Mouse (Mus musculus) adipose tissue, adult 10 weeks (tissue): ENCODE results near the gene Sptb. TPM values are rescaled to one million over a fixed set of nuclear protein-coding genes. Genes with fewer than 3 reads are reported as not detected.

Experiments
- polyA plus RNA-seq: library from polyadenylated mRNA; stranded (reverse); fragments of 350-450 nt; fragmentation: Illumina TruSeq; extraction: RNeasy Lipid Tissue Mini Kit (QIAGEN cat#74804); gene quantifications from one replicate; pipeline ENCODE4 v1.2.3, GENCODE M21; 2014; ENCODE audit warnings: low read depth, low replicate concordance

Sptb gene
- 4.2 TPM for polyA plus RNA-seq

DNA sequence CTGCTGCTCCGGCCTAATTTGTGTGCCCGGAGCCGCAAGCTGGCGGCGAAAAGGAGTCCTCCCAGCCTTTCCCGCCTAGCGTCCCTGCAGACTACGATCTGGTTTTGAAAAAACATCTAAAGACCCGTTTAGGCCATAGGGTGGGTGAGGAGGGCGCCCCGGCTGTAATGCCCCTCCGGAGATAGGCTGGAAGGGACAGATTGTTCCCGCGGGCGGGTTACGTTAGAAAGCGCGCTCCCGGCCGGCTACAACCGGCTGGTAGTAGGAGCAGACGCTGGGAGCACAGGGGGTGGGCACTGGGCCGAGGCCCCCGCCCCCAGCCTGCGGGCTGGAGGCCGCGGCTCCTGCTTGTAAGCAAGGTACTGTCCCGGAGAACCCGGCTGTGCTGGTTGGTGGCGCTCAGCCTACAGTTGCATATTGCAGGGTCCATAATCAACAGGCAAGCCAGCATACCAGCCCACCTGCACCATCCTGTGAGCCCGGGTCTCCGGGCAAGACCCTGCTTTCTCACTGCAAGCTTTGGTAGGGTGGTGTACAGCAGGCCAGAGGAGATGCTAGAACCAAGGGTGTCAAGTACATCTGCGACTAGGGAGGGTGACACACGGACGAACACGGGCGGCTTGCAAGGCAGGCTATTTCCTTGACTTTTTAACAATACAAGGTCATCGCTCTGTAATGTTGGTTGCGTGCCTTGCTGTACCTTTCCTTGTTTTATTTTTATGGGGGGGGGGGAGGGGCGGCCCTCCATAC, at the start of gene Sptb:
Gene Sptb, minus strand, starts transcription at position 197 of the 750 bp plus-strand sequence.

DNA sequence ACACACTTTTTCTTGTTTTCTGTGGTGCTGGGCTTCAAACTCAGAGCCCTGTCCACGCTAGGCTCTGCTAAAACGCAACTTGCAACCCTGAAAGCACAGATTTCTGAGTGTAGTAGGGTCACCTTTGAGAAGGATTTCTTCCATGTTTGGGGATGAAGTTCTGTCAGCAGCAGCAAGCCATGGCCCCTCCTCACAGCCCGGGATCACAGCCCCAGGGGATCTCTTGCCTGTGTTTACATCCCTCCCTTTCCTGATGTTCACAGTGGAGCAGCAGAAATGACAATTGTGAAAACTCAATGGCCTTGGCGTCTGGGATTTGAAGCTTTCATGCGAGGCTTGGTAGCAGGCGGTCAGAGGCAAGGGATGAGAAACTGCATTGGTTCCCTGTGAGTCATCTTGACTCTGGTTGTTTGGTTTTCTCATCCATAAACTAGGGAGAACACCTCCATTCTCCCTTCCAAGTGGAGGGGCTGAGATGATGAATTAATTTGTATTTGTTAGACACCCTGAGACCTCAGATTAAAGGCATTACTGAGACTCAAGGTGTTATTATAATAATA, 179.7 kb downstream of the Sptb start, which contains the start of gene Plekhg3:
Gene Plekhg3, plus strand, starts transcription at position 312 of the 560 bp plus-strand sequence.

Other genes with a start within 250 kb of the Sptb start
- gene Plekhg3, start 179.7 kb downstream of the Sptb start, polyA plus RNA-seq = 25.9 TPM
- gene Churc1, start 55.0 kb upstream of the Sptb start, polyA plus RNA-seq = 99.5 TPM
- 14.2 TPM for gene Fntb, start 55.0 kb upstream of the Sptb start, polyA plus RNA-seq
- 0.32 TPM for gene Gpx2, start 85.0 kb upstream of the Sptb start, polyA plus RNA-seq
- gene Rab15, start 112.4 kb upstream of the Sptb start, polyA plus RNA-seq = 10.1 TPM